Mouse (Mus musculus): ENCODE results near the gene Robo1. TPM values are rescaled to one million over a fixed set of nuclear protein-coding genes. Genes with fewer than 3 reads are reported as not detected.

Gene Robo1
- total and polyA plus RNA-seq, 3 experiments = 0.44 TPM; not detected in 2

GRCm38 (mm10) chr16:72913134-72913533 is 605.0 kb downstream of the Robo1 start:
- H3K4me3 ChIP-seq (ENCODE audit: low read depth, low read length) = no peak overlapping the region
- TF ChIP-seq POLR2AphosphoS5 (IDR thresholded peaks at IDR 0.05; ENCODE audit: insufficient replicate concordance, low read depth, low read length) (no peak), GATA1 (IDR thresholded peaks at IDR 0.05; ENCODE audit: borderline replicate concordance, low read length) (no peak), CTCF (IDR thresholded peaks at IDR 0.05; ENCODE audit: low read depth, low read length) (no peak), TAL1 (conservative IDR thresholded peaks at IDR 0.05; ENCODE audit: low read depth, low read length) (no peak), GATA2 (IDR thresholded peaks at IDR 0.05; ENCODE audit: borderline replicate concordance, low read depth, low read length) (no peak)
- DNase-seq (ENCODE audit: low spot score) (no peak), ATAC-seq (ENCODE audit: extremely low read depth, insufficient number of reproducible peaks, low FRiP score, poor library complexity, severe bottlenecking) (no peak)
- H3K9me3 ChIP-seq (replicated peaks) = peaks cover 11% of the 10 kb centered on the region
- no peaks in the 10 kb centered on the region for H3K27me3 ChIP-seq (ENCODE audit: insufficient read depth, low read length)
- no peaks in the 10 kb centered on the region for H3K4me1 ChIP-seq (ENCODE audit: insufficient read depth, low read depth, low read length)
- H3K36me3 ChIP-seq (replicated peaks) = no peaks in the 10 kb centered on the region

GRCm38 (mm10) chr16:72914068-72914630 is 606.0 kb downstream of the Robo1 start:
- Histone ChIP-seq H3K36me3 (replicated peaks) (no peaks in the 10 kb centered on the region), H3K27me3 (ENCODE audit: insufficient read depth, low read length) (no peaks in the 10 kb centered on the region), H3K4me3 (ENCODE audit: low read depth, low read length) (no peak overlapping the region), H3K9me3 (replicated peaks) (peaks cover 15% of the 10 kb centered on the region), H3K4me1 (ENCODE audit: insufficient read depth, low read depth, low read length) (no peaks in the 10 kb centered on the region)
- ATAC-seq (ENCODE audit: extremely low read depth, insufficient number of reproducible peaks, low FRiP score, poor library complexity, severe bottlenecking) (no peak), DNase-seq (ENCODE audit: low spot score) (no peak)
- TF ChIP-seq TAL1 (conservative IDR thresholded peaks at IDR 0.05; ENCODE audit: low read depth, low read length) = no peak
- TF ChIP-seq GATA2 (IDR thresholded peaks at IDR 0.05; ENCODE audit: borderline replicate concordance, low read depth, low read length) = no peak
- TF ChIP-seq CTCF (IDR thresholded peaks at IDR 0.05; ENCODE audit: low read depth, low read length) = no peak
- TF ChIP-seq GATA1 (IDR thresholded peaks at IDR 0.05; ENCODE audit: borderline replicate concordance, low read length) = no peak
- no peak for TF ChIP-seq POLR2AphosphoS5 (IDR thresholded peaks at IDR 0.05; ENCODE audit: insufficient replicate concordance, low read depth, low read length)

DNA sequence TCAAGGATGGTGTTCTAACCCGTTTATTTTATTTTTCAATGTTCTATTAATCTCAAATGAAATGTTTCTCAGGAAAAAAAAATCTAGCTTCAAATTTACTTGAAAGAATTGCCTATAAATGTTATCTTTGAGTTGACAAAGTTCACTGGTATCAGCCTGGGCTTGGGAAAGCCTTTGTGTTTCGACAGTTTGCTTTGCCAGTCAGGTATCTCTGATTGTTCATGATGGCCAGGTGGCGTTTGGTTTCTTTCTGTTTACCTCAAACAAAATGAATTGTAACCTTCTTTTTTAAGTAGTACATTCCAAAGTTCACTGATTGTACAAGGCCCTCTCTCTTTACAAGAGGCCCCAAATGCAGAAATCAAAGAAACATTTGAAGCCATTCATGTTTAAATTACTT is 611.9 kb downstream of the Robo1 start:
- ATAC-seq (ENCODE audit: extremely low read depth, insufficient number of reproducible peaks, low FRiP score, poor library complexity, severe bottlenecking) (no peak), DNase-seq (ENCODE audit: low spot score) (no peak)
- no peaks in the 10 kb centered on the region for H3K36me3 ChIP-seq (replicated peaks)
- TF ChIP-seq GATA1 (IDR thresholded peaks at IDR 0.05; ENCODE audit: borderline replicate concordance, low read length) (no peak), GATA2 (IDR thresholded peaks at IDR 0.05; ENCODE audit: borderline replicate concordance, low read depth, low read length) (no peak), POLR2AphosphoS5 (IDR thresholded peaks at IDR 0.05; ENCODE audit: insufficient replicate concordance, low read depth, low read length) (no peak), CTCF (IDR thresholded peaks at IDR 0.05; ENCODE audit: low read depth, low read length) (no peak), TAL1 (conservative IDR thresholded peaks at IDR 0.05; ENCODE audit: low read depth, low read length) (no peak)
- H3K9me3 ChIP-seq (replicated peaks) = peaks cover 16% of the 10 kb centered on the region
- H3K4me3 ChIP-seq (ENCODE audit: low read depth, low read length) = no peak overlapping the region
- no peaks in the 10 kb centered on the region for H3K27me3 ChIP-seq (ENCODE audit: insufficient read depth, low read length)
- H3K4me1 ChIP-seq (ENCODE audit: insufficient read depth, low read depth, low read length) = no peaks in the 10 kb centered on the region

DNA sequence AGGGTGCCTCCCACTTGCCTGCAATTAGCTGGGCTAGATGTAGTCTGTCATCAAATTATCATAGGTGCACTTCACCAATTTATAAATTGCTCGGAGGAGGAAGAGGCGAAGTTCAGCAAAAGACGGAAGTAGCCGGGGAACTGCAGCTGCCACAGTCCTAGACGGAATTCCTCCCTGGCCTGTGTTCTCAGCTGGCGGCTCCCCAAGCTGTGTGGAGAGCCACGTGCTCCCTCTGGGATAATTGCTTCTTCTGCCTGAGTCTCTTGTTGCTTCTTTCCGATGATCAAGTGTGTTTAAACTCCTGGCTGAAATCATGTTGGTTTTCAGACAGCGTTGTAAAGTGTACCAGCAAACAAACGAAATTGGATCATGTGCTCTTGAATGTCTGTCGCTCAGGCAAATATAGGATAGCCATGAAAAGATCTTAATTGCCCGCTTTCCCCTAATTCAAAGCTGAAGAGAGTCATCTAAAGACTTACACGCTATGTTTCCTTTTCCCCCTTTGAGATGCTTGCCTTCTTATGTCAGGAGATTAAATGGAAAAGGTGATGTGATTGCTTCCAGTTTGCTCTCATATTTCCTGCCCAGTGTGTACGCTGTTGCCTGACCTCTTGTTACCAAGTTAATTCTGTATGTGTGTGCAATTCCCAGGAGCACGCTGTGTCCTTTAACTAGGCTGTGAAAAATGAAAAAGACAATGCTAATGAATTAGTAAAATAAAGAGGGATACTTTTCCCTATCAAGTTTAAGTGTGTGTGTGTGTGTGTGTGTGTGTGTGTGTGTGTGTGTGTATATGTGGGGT is 616.5 kb downstream of the Robo1 start:
- H3K4me3 ChIP-seq (ENCODE audit: low read depth, low read length) = no peak overlapping the region
- H3K9me3 ChIP-seq (replicated peaks) = peaks cover 9% of the 10 kb centered on the region
- H3K4me1 ChIP-seq (ENCODE audit: insufficient read depth, low read depth, low read length) = no peaks in the 10 kb centered on the region
- TF ChIP-seq POLR2AphosphoS5 (IDR thresholded peaks at IDR 0.05; ENCODE audit: insufficient replicate concordance, low read depth, low read length) (no peak), TAL1 (conservative IDR thresholded peaks at IDR 0.05; ENCODE audit: low read depth, low read length) (no peak), GATA1 (IDR thresholded peaks at IDR 0.05; ENCODE audit: borderline replicate concordance, low read length) (no peak), GATA2 (IDR thresholded peaks at IDR 0.05; ENCODE audit: borderline replicate concordance, low read depth, low read length) (no peak), CTCF (IDR thresholded peaks at IDR 0.05; ENCODE audit: low read depth, low read length) (no peak)
- no peaks in the 10 kb centered on the region for H3K36me3 ChIP-seq (replicated peaks)
- DNase-seq (ENCODE audit: low spot score) (no peak), ATAC-seq (ENCODE audit: extremely low read depth, insufficient number of reproducible peaks, low FRiP score, poor library complexity, severe bottlenecking) (no peak)
- no peaks in the 10 kb centered on the region for H3K27me3 ChIP-seq (ENCODE audit: insufficient read depth, low read length)

- Histone ChIP-seq H3K4me1 (ENCODE audit: insufficient read depth, low read depth, low read length) (no peaks in the 10 kb centered on the region), H3K27me3 (ENCODE audit: insufficient read depth, low read length) (no peaks in the 10 kb centered on the region), H3K36me3 (replicated peaks) (no peaks in the 10 kb centered on the region), H3K4me3 (ENCODE audit: low read depth, low read length) (no peak overlapping the region), H3K9me3 (replicated peaks) (peaks cover 6% of the 10 kb centered on the region)
- ATAC-seq (ENCODE audit: extremely low read depth, insufficient number of reproducible peaks, low FRiP score, poor library complexity, severe bottlenecking) (no peak), DNase-seq (ENCODE audit: low spot score) (no peak)
- TF ChIP-seq TAL1 (conservative IDR thresholded peaks at IDR 0.05; ENCODE audit: low read depth, low read length) = no peak
- no peak for TF ChIP-seq GATA2 (IDR thresholded peaks at IDR 0.05; ENCODE audit: borderline replicate concordance, low read depth, low read length)
- no peak for TF ChIP-seq POLR2AphosphoS5 (IDR thresholded peaks at IDR 0.05; ENCODE audit: insufficient replicate concordance, low read depth, low read length)
- TF ChIP-seq GATA1 (IDR thresholded peaks at IDR 0.05; ENCODE audit: borderline replicate concordance, low read length) = no peak
- TF ChIP-seq CTCF (IDR thresholded peaks at IDR 0.05; ENCODE audit: low read depth, low read length) = no peak
Observed at GRCm38 (mm10) chr16:72928525-72929122, 620.5 kb downstream of the Robo1 start.

DNA sequence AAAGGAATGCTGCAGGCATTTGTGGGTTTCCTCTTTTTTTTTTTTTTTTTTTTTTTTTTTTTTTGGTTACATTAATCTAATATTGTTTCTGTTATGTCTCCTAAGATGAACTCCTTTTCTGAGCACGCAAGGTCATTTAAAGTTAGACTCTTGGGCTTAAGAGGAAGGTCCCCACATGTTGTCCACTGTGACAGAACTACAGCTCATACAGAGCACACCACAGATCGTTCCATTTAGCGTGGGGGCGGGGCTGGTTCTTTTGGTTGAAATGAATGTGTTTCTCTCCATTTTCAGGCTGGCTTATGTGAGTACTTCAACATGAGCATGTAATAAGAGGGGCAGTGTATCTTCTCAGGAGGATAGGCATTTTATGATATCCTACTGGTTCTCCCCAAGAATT is 622.8 kb downstream of the Robo1 start:
- no peaks in the 10 kb centered on the region for H3K36me3 ChIP-seq (replicated peaks)
- no peaks in the 10 kb centered on the region for H3K27me3 ChIP-seq (ENCODE audit: insufficient read depth, low read length)
- no peak for DNase-seq (ENCODE audit: low spot score)
- peaks cover 2% of the 10 kb centered on the region; the same call in 1 of the 2 replicates for H3K9me3 ChIP-seq (replicated peaks)
- ATAC-seq (ENCODE audit: extremely low read depth, insufficient number of reproducible peaks, low FRiP score, poor library complexity, severe bottlenecking) = no peak
- no peak overlapping the region for H3K4me3 ChIP-seq (ENCODE audit: low read depth, low read length)
- TF ChIP-seq TAL1 (conservative IDR thresholded peaks at IDR 0.05; ENCODE audit: low read depth, low read length) = no peak
- no peak for TF ChIP-seq GATA2 (IDR thresholded peaks at IDR 0.05; ENCODE audit: borderline replicate concordance, low read depth, low read length)
- no peak for TF ChIP-seq CTCF (IDR thresholded peaks at IDR 0.05; ENCODE audit: low read depth, low read length)
- TF ChIP-seq GATA1 (IDR thresholded peaks at IDR 0.05; ENCODE audit: borderline replicate concordance, low read length) = no peak
- no peak for TF ChIP-seq POLR2AphosphoS5 (IDR thresholded peaks at IDR 0.05; ENCODE audit: insufficient replicate concordance, low read depth, low read length)
- H3K4me1 ChIP-seq (ENCODE audit: insufficient read depth, low read depth, low read length) = no peaks in the 10 kb centered on the region
